Mouse (Mus musculus): Measurements from ENCODE around the gene Gm21028. TPM values are rescaled to one million over a fixed set of nuclear protein-coding genes. Genes with fewer than 3 reads are reported as not detected.

The Gm21028 gene
- not detected for polyA plus RNA-seq (2015; fragmentation: Illumina TruSeq; extraction: RNeasy Lipid Tissue Mini Kit (QIAGEN cat#74804); ENCODE audit: insufficient read depth, low replicate concordance)

DNA sequence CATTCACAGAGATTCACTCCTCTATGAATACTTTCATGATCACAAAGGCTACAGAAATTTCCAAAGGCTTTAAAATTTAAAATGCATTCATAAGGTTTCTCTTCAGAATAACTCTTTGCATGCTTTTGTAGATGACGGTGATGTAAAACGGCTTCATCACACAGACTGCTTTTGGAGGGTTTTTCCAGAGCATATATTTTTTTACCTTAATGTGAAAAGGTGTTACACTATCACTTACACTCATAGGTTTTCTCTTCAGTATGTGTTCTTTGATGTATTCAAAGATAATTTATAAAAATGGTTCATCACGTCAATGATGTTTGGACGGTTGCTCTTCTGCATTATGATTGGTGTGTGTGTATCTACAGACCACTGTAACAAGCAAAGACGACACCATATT lies at the start of gene Gm21028:
TSS of gene Gm21028 (minus strand) at position 101 of the 400 bp plus-strand sequence.

DNA sequence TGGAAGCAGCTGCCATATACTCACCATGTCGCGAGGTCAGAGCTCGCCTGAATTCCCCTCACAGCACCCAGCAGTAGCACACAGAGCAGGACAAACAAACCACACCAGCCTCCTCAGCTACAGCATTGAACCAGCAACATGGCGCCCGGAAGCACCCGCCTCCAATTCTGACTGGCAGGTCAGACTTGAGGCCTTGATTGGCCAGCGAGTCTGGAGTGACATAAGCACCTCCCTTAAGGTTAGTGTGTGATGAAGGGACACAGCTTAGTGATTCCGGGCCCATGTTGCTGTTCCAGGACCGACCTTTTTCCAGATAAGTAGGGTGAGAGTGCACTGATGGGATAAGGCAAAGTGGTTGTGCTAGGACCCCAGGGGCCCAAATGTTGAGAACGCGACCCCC lies 14.0 kb upstream of the Gm21028 start, which contains the start of gene Zfp977:
TSS of gene Zfp977 (minus strand) at position 135 of the 400 bp plus-strand sequence.

Other genes with a start within 250 kb of the Gm21028 start
- gene 4933421I07Rik, start 130.5 kb downstream of the Gm21028 start, polyA plus RNA-seq (2015; fragmentation: Illumina TruSeq; extraction: RNeasy Lipid Tissue Mini Kit (QIAGEN cat#74804); ENCODE audit: insufficient read depth, low replicate concordance): not detected
- gene Zfp141, start 72.8 kb downstream of the Gm21028 start, polyA plus RNA-seq (2015; fragmentation: Illumina TruSeq; extraction: RNeasy Lipid Tissue Mini Kit (QIAGEN cat#74804); ENCODE audit: insufficient read depth, low replicate concordance): 25.2 TPM
- gene Zfp977, start 14.0 kb upstream of the Gm21028 start, polyA plus RNA-seq (2015; fragmentation: Illumina TruSeq; extraction: RNeasy Lipid Tissue Mini Kit (QIAGEN cat#74804); ENCODE audit: insufficient read depth, low replicate concordance): 0.83 TPM
- 2.8 TPM for gene Zfp976, start 64.0 kb upstream of the Gm21028 start, polyA plus RNA-seq (2015; fragmentation: Illumina TruSeq; extraction: RNeasy Lipid Tissue Mini Kit (QIAGEN cat#74804); ENCODE audit: insufficient read depth, low replicate concordance)
- 5.3 TPM for gene Zfp975, start 114.2 kb upstream of the Gm21028 start, polyA plus RNA-seq (2015; fragmentation: Illumina TruSeq; extraction: RNeasy Lipid Tissue Mini Kit (QIAGEN cat#74804); ENCODE audit: insufficient read depth, low replicate concordance)
- not detected for gene Gm17067, start 148.4 kb upstream of the Gm21028 start, polyA plus RNA-seq (2015; fragmentation: Illumina TruSeq; extraction: RNeasy Lipid Tissue Mini Kit (QIAGEN cat#74804); ENCODE audit: insufficient read depth, low replicate concordance)
- gene Vmn2r62, start 214.9 kb upstream of the Gm21028 start, polyA plus RNA-seq (2015; fragmentation: Illumina TruSeq; extraction: RNeasy Lipid Tissue Mini Kit (QIAGEN cat#74804); ENCODE audit: insufficient read depth, low replicate concordance): not detected

All from spleen, adult 10 weeks (tissue).